Mouse (Mus musculus) ES-Bruce4 (cell line): ENCODE measurements around the gene Hus1b.
A peak's percentile ranks its signal among the peaks of the same experiment; 100 is the strongest.

Experiments
- CTCF ChIP-seq: IDR thresholded peaks from one replicate; pipeline ENCODE4 v1.8.1; 2011; ENCODE audit warnings: low read depth, low read length
- EP300 ChIP-seq: IDR thresholded peaks from 2 replicates; pipeline ENCODE4 v1.6.1; 2011; ENCODE audit warnings: low read depth, low read length; ENCODE audit not compliant: insufficient read depth
- POLR2A ChIP-seq: IDR thresholded peaks from one replicate; pipeline ENCODE4 v1.8.1; 2011; ENCODE audit warnings: low read length; ENCODE audit not compliant: insufficient read depth

GRCm38 (mm10) chr13:30981666-30982065 is 34.1 kb upstream of the Hus1b start:
- TF ChIP-seq CTCF (peak; percentile 54), POLR2A (no peak), EP300 (no peak)
